Comparison of ENCODE assay signal across 8 mouse cellular contexts in the genomic region with DNA sequence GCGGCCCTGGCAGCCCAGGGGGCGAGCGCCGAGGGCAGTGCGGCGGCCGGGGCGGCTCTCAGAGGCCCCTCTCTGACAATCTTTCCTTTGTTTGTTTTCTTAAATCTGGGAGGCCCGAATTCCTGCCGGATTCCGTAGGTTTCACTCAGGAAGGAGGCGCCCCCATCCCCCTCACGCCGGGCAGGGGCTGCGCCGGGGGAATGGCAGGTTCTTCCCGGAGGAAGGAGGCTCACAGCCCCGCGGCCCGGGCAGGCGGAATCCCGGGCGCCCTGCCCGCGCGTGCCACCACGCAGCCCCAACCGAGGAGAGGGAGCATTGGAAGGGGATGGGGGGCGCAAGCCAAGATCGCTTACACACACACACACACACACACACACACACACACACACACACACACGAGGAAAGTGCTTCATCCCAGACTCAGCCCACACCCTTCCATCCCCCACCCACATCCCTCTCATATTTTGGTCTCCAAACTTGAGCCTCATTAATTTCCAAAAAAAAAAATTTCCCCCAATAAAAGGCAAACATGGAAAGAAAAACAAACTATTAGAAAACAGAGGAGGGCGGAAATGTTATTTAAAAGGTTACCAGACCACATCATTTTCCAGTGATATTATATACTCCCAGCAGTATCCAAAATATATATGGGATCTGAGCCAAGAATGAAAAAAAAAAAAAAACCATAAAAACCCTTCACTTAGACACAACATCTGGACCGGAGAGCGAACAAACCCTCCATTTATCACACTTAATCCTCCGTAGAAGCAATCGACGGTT. TPM values are rescaled to one million over a fixed set of nuclear protein-coding genes. Genes with fewer than 3 reads are reported as not detected.
DNase-seq lines count a peak whose midpoint lies in the region; ATAC-seq and TF ChIP-seq lines count a peak whose summit lies in the region.

No protein-coding gene starts in this region.

- DNase-seq in thymus, postnatal 4 days, result peak; percentile 18
- no peak for DNase-seq in thymus, postnatal 14 days
- peak; percentile 49 for DNase-seq in forebrain, postnatal 0 days
- peak; percentile 27 for DNase-seq in lung, postnatal 0 days (ENCODE audit: low spot score)
- DNase-seq in right cerebral cortex, postnatal 25 days, result no peak
- no peak for DNase-seq in natural killer cell, adult 2 months (ENCODE audit: low spot score in 2 of 2)

- H3K36me3 ChIP-seq in forebrain, postnatal 0 days (ENCODE audit: insufficient read depth), result no peaks in the 10 kb centered on the region
- H3K36me3 ChIP-seq in hindbrain, embryonic 16.5 days (ENCODE audit: control insufficient read depth, insufficient read depth, low read length), result no peaks in the 10 kb centered on the region
- H3K36me3 ChIP-seq in lung, postnatal 0 days (ENCODE audit: insufficient read depth, low read length), result no peaks in the 10 kb centered on the region

- peak overlapping the region; percentile 74 for H3K4me2 ChIP-seq in forebrain, postnatal 0 days (ENCODE audit: low read depth)
- peak overlapping the region; percentile 92 for H3K4me2 ChIP-seq in hindbrain, embryonic 16.5 days (ENCODE audit: low read length)
- H3K4me2 ChIP-seq in lung, postnatal 0 days (replicated peaks; ENCODE audit: low read depth, low read length), result peak overlapping the region; percentile 81

- peak; percentile 61 for ATAC-seq in forebrain, postnatal 0 days
- no peak for ATAC-seq in hindbrain, embryonic 16.5 days
- no peak for ATAC-seq in lung, postnatal 0 days
- ATAC-seq in erythroid progenitor cell, adult 5-6 weeks (replicated peaks; ENCODE audit: low FRiP score, poor library complexity, severe bottlenecking), result no peak

- peaks cover 10% of the 10 kb centered on the region for H3K27me3 ChIP-seq in forebrain, postnatal 0 days (ENCODE audit: insufficient read depth, low read length)
- H3K27me3 ChIP-seq in hindbrain, embryonic 16.5 days (replicated peaks; ENCODE audit: control insufficient read depth, insufficient read depth, low read length), result peaks cover 10% of the 10 kb centered on the region
- no peaks in the 10 kb centered on the region for H3K27me3 ChIP-seq in lung, postnatal 0 days (replicated peaks; ENCODE audit: insufficient read depth, low read length)

- H3K4me1 ChIP-seq in forebrain, postnatal 0 days (ENCODE audit: insufficient read depth), result peaks cover 13% of the 10 kb centered on the region
- peaks cover 31% of the 10 kb centered on the region for H3K4me1 ChIP-seq in hindbrain, embryonic 16.5 days (ENCODE audit: control insufficient read depth, insufficient read depth, low read depth, low read length)
- peaks cover 22% of the 10 kb centered on the region for H3K4me1 ChIP-seq in lung, postnatal 0 days (ENCODE audit: insufficient read depth, low read depth, low read length)

- peak overlapping the region; percentile 36 for H3K4me3 ChIP-seq in forebrain, postnatal 0 days (ENCODE audit: low read depth, low read length)
- H3K4me3 ChIP-seq in hindbrain, embryonic 16.5 days (ENCODE audit: low read length), result peak overlapping the region; percentile 45
- peak overlapping the region; percentile 35 for H3K4me3 ChIP-seq in lung, postnatal 0 days (ENCODE audit: low read depth, low read length)

- peak overlapping the region; percentile 45 for H3K27ac ChIP-seq in forebrain, postnatal 0 days (ENCODE audit: low read depth, low read length)
- H3K27ac ChIP-seq in hindbrain, embryonic 16.5 days (ENCODE audit: low read depth, low read length), result peak overlapping the region; percentile 74; the same call in 1 of the 2 replicates
- H3K27ac ChIP-seq in lung, postnatal 0 days (ENCODE audit: low read length), result peak overlapping the region; percentile 84

- TF ChIP-seq EP300 in lung, postnatal 0 days (IDR thresholded peaks at IDR 0.05), result no peak

- H3K9me3 ChIP-seq in forebrain, postnatal 0 days (ENCODE audit: low read length), result no peaks in the 10 kb centered on the region
- H3K9me3 ChIP-seq in hindbrain, embryonic 16.5 days (ENCODE audit: control insufficient read depth, low read length), result no peaks in the 10 kb centered on the region
- no peaks in the 10 kb centered on the region for H3K9me3 ChIP-seq in lung, postnatal 0 days (ENCODE audit: low read length)

- 3% methylated on average over 32 of the region's 37 CpGs for WGBS in forebrain, postnatal 0 days
- 2% methylated on average over 35 of the region's 37 CpGs for WGBS in hindbrain, embryonic 16.5 days
- 3% methylated on average over 21 of the region's 37 CpGs for WGBS in lung, postnatal 0 days

- H3K9ac ChIP-seq in forebrain, postnatal 0 days, result peak overlapping the region; percentile 45
- peak overlapping the region; percentile 56 for H3K9ac ChIP-seq in hindbrain, embryonic 16.5 days (ENCODE audit: low read depth, low read length)
- H3K9ac ChIP-seq in lung, postnatal 0 days (replicated peaks; ENCODE audit: low read depth), result 0 out of 2 replicates have a peak overlapping the region, but pooled peaks have one; percentile 5

- no peak for TF ChIP-seq CTCF in forebrain, postnatal 0 days (IDR thresholded peaks at IDR 0.05; ENCODE audit: low read depth)
- TF ChIP-seq CTCF in lung, postnatal 0 days (IDR thresholded peaks at IDR 0.05), result no peak

RNA-seq across cellular contexts. Expression of gene Foxp4, which starts 51.0 kb away (rescaled TPM):
- 108 and 109 TPM in 2 replicates for total RNA-seq in forebrain, postnatal 0 days (2014; rRNA removed)
- 45.7 and 56.4 TPM in 2 replicates for polyA plus RNA-seq in forebrain, postnatal 0 days (2015; fragmentation: Nextera tagmentation; extraction: Ambion mirVana)
- 27.4 and 31.8 TPM in 2 replicates for polyA plus RNA-seq in hindbrain, embryonic 16.5 days (2015; fragmentation: Nextera tagmentation; extraction: Ambion mirVana)
- polyA plus RNA-seq in lung, postnatal 0 days (2015; fragmentation: Nextera tagmentation; extraction: Ambion mirVana), result 10.2 and 14.3 TPM in 2 replicates
- 4.0 and 5.4 TPM in 2 replicates for total RNA-seq in erythroid progenitor cell, adult 5-6 weeks (2015; ENCODE audit: low replicate concordance)
- 0.30 and 1.0 TPM in 2 replicates for total RNA-seq in erythroid progenitor cell, adult 5-6 weeks (2017; ENCODE audit: low replicate concordance)

Comparison
In these comparisons a context has a peak if more than half of its experiments do, and no peak if none do; other contexts are left out.
1. DNase-seq: peak in thymus, postnatal 4 days (single experiment), forebrain, postnatal 0 days (single experiment) and lung, postnatal 0 days (single experiment); none in thymus, postnatal 14 days (single experiment), right cerebral cortex, postnatal 25 days (single experiment) and natural killer cell, adult 2 months (0 of 2).
2. H3K9ac ChIP-seq: peak in every context shown above with its lines; median percentile 56 in hindbrain, embryonic 16.5 days; 45 in forebrain, postnatal 0 days; 5 in lung, postnatal 0 days.
3. Peak in every context shown above with its lines, with median percentiles within 50 percentile points of each other: H3K27ac ChIP-seq, H3K4me2 ChIP-seq and H3K4me3 ChIP-seq.